Mouse (Mus musculus): ENCODE data around the gene Ogdh.
A peak's percentile ranks its signal among the peaks of the same experiment; 100 is the strongest.
"Not testable (repeated sequence)": the region's sequence is repeated elsewhere in the genome, so short reads cannot be mapped to it uniquely, and the experiment has no call there.

Ogdh gene

DNA sequence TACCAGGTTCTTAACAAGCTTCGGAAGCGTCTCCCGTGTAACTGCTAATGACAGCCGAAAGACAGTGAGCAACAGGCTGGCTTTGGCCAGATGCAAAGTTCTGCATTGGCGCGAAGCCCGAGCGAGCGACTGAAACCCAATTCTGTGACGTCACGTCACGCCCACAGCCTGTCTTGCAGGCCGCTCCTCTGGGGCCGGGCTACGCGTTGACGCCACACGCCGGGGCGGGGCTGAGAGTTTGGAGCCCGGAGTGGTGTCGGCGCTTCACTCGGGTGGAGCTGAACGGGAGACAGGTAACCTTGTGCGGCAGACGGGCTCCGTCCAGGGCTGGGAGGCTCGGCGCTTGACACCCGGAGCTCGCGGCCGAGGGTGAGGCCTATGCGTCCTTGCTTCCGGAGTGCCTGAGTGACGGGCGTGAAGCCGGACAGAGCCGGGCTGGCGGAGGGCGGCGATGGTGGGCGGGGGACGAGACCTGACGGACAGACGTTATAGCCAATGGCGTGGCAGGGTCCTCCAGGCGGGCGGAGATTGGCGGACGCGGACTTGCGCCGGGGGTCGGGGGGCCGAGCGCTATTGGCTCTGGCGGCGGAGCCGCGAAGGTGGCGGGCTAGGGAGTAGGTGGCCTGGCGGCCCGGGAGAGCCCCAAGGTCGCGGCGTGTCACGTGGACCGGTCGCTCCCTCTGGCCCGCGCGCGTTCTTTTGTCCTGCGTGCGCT, at the start of gene Ogdh:
Gene Ogdh, plus strand, starts transcription at position 233 of the 715 bp plus-strand sequence.
- DNase-seq (ENCODE audit: extremely low read depth, insufficient read length, low spot score) = peak; percentile 98

DNA sequence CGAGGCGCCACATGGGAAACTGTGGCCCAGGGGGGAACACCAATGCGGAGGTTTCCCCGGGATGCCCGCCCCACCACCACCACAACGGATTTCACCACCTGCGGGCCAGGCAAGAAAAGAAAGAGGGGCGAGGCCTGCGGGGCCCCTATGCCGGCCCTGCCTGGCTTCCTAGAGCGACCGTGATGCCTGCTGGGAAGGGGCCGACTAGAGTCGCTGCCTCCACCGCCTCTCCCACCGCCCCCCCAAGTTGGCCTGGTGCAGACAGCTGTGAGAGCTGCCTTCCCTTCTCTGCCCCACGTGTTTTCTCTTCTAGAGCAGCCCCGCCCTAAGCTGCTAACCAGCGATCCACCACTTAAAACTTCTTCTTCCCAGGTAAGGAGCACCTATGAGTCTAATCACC, 46.7 kb upstream of the Ogdh start:
- DNase-seq (ENCODE audit: extremely low read depth, insufficient read length, low spot score) = no peak

DNA sequence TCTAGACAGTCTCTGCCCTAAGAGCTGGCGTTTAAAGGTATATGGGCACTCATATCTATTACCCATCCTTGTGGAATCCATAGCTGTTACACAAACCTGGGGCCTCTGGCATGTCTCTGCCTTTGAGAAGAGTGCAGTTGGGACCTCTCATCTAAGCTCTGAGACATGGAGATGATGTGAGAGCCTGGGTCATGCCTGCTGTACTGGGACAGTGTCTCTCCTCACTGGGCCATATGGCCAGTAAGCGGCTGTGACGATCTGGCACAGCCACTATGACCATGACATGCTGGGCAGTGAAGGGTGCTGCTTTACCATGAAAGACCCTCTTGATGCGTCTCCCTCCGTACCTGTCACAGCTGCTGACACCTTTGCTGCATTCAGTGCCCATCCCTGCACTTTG, 39.2 kb upstream of the Ogdh start:
- no peak for DNase-seq (ENCODE audit: extremely low read depth, insufficient read length, low spot score)

DNA sequence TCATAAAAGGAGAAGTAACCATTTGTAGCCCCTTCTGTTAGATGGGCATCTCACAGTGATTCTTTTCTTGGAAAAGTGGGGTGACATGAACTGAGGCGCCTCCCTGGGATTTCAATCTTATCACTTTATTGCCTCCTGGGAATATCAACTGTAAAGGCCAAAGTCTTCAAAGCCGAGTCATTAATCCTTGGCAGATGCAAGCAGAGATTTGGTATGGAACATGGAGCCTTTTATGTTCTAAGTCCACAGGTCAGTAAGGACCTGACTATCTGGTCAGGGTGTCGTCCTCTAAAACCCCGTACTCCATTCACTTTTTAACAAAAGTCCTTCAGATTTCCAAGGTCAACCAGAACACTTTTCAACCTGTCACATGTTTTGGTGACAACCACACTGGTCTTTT, 38.6 kb upstream of the Ogdh start:
- DNase-seq (ENCODE audit: extremely low read depth, insufficient read length, low spot score) = no peak

DNA sequence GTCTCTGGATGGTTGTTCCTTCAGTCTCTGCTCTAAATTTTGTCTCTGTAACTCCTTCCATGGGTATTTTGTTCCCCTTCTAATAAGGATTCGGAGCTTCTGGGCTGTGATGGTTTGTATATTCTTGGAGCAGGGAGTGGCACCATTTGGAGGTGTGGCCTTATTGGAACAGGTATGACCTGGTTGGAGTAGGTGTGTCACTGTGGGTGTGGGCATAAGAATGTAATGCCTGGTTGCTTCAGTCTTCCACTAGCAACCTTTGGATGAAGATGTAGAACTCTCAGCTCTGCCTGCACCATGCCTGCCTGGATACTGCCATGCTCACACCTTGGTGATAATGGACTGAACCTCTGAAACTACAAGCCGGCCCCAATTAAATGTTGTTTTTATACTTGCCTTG, 36.8 kb upstream of the Ogdh start:
- not testable (repeated sequence) for DNase-seq (ENCODE audit: extremely low read depth, insufficient read length, low spot score)

DNA sequence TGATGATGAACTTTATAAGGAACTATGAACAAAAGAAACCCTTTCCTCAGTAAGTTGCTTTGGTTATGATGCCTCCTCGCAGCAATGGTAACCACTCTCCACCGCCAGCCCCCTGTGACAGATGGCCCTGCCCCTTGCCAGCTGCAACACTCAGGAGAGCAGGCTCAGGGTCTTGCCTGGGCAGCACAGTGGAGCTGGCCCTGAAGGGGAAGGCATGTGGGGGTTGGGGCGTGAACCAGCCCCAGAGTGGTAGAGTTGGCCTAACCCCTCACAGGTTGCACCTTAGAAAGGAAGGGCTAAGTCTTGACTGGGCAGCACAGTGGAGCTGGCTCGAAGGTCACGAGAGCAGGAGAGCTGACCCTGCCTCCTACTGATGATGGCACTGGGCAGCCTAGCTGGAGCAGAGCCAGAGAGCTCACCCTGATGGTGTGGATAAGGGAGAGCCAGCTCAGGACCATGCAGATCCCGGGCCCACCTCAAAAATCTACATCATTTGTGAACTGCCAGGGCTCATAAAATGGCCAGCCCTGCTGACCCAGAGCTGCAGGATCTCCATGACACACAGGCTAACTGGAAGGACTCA, 34.9 kb upstream of the Ogdh start:
- DNase-seq (ENCODE audit: extremely low read depth, insufficient read length, low spot score) = no peak

DNA sequence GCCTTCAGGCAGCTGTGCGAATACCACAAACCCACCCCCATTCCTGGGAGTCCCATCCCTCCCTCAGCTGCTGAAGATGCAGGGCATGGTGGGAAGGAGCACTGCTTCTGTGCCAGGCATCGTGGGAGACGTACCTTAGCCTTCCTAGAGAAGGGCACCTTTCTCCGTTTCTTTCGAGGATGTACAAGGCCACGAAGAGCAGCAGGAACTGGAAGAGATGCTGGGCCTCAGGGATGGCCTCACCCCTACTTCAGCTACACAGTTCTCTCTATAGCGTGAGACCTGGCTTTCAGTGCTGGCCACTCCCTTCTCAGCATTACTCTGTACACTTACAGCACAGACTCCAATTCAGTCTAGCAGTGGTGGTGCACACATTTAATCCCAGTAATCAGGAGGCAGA, 32.0 kb upstream of the Ogdh start:
- DNase-seq (ENCODE audit: extremely low read depth, insufficient read length, low spot score) = no peak

DNA sequence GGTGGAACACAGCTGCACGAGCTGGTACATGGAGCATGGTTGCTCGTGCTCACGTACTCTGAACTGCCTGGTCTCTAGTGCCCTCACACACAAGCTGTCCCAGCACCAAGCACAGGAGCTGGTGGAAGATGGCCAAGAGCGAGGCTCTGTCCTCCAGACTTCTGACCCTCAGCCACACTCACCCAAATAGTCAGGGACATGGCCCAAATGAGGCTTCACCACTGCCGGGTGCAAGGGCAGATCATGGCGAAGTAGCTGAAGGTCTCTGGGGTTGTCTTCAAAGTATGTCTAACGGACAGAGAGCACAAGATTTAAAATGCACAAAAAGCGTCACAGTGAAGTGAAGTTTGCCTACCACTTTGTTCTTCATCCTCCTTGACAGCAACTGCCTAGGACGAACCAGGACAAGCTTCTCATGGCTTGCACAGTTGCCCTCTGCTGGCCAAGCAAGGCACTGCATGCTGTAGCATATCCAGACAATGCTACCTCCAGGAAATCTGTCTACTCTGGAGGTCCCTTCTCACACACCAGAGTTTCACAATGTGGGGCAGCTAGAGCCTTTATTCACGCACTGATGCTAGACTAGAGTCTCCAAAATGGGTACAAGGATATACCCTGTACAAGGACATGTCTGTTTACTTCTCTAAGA, 29.9 kb upstream of the Ogdh start:
- no peak for DNase-seq (ENCODE audit: extremely low read depth, insufficient read length, low spot score)

DNA sequence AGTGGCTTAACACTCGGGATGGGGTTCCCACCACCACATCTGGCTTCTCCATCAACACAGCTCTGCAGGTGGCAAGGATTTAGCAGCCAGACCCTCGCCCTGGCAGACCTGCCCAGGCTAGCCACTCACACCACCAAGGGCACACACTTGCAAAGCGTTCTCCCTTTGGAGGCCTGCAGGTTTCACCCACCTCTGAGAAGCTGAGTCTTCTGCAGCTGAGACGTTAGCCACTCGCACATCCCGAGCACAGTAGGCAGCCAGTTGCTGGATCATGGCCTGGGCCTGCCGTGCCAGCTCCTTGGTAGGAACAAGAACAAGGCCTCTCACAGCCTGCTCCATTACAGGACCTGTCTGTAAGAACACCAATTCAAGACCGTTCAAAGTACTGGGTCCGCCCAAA, 24.8 kb upstream of the Ogdh start:
- DNase-seq (ENCODE audit: extremely low read depth, insufficient read length, low spot score) = no peak

DNA sequence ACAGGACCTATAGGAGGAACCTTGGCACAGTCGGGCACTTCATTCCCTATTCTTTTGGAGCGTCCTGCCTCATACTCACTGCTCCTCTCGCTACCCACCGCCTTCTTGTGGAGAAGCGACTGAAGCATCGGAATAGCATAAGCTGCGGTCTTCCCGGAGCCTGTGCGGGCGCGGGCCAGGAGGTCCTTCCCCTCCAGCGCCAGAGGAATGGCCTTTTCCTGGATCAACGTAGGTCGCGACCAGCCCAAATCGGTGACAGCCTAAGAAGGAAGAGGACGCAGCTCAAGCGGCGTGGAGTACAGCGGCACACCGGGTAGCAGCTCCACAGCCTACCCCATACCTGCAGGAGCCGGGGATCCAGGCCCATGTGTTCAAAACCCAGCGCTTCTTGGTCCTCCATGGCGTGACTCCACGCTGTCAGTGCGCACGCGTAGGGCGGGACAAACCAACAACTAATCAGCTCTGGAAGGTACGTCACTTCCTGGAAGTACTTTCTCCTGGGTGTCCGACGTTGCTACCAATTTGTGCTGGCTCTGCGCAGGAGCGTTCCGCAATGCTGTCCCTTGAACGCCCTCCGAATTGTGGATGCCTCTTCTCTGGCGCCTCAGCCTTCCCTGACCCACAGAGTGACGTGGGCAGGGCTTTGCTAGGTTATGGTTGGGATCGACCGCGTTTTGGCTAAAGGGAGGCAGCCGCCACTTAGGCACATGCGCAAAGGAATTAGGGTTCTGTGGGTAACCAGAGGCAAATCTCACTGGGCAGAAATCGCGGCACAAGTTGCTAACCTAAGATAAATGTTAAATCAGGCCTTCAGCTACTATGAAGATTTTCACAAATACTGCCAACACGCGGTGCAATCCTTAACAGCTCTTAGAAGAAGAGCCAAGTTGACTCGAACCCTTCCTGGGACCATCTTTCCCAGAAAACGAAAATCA, 23.8 kb upstream of the Ogdh start, which contains the start of gene Ddx56:
Gene Ddx56, minus strand, starts transcription at position 453 of the 935 bp plus-strand sequence.
- peak; percentile 89 for DNase-seq (ENCODE audit: extremely low read depth, insufficient read length, low spot score)

DNA sequence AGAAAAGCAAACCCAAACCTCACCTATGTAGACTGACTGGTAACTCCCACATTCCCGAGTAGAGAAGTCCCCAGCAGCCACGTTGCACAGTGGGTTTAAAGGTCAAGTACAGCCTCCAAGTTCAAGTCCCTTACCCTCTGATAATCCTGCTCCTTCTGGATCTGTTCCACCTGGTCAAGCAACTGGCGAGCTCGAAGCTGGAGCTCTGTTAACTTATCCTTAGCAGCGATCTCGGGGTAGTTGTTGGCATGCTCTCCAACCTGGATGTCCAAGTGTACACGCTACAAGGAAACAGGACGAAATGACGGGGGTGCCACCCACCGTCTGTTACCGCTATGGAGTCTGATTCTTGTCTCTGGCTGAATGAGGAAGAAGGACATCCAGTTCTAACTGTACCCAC, 17.8 kb upstream of the Ogdh start:
- DNase-seq (ENCODE audit: extremely low read depth, insufficient read length, low spot score) = no peak

DNA sequence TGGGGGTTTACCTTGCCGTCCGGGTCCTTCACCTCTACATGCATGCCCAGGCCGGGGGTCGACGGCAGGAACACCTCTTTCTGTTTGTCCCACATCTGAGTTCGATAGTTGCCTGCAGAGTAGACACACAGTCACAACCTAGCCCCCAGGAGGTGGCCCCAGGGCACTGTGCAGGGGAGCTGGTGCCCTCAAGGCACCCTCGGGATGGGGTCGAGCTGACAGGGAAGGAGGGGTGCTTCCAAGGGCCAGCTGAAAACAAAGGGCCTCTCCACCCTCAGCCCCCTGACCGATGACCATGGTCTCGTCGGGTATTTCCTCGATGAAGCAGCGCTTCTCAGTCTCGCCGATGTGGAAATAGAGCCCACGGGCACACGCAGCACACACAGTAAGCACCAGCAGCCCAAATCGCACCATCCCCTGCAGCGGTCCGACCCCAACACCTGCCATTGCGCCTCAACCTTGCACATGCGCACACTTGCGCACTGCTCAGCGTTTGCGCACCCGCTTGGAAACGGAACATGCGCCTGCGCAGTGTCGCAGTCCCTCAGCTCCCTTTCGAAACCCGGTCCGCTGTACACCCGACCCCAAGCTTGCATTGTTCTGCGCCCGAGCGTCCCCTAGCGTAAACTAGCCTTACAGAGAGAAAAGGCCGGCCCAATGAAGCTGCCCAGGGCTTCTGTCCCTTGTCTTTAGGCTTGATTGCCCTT, 16.9 kb upstream of the Ogdh start, which contains the start of gene Tmed4:
Gene Tmed4, minus strand, starts transcription at position 484 of the 707 bp plus-strand sequence.
- peak; percentile 92 for DNase-seq (ENCODE audit: extremely low read depth, insufficient read length, low spot score)

DNA sequence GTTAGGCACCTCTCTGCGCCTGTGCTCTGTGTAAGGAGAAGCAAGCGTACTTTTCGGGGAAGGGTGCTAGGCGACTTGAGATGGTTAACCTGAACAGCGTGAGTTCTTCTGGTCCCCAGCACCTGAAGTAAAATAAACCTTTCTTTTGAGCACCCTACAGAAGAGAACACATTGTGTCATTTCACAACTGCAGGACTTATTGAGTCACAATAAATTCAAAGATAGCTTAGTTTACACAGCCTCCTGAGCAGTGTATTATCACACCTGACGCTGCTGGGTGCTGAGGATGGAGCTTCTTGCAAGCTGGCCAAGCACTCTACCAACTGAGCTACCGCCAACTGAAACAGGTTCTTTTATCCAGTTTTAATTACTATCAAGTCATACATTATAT, 16.3 kb upstream of the Ogdh start:
- no peak for DNase-seq (ENCODE audit: extremely low read depth, insufficient read length, low spot score)

DNA sequence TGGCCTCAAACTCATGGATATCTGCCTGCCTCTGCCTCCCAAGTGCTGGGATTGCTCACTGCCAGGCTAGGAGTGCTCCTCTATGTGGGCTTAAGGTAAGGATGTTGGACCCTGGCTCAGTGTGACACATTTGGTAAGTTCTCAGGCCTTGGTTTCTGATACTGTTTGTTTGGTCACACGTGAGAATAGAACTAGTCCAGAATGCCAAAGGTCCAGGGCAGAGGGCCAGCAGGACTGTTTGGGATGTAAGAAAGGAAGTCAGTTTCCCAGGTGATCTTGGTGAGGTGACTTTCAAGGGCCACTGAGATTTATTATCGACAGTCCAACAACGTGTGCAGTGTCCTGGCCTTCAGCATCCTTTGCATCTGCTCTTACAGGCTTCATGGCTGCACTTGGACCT, 15.0 kb upstream of the Ogdh start:
- DNase-seq (ENCODE audit: extremely low read depth, insufficient read length, low spot score) = no peak

DNA sequence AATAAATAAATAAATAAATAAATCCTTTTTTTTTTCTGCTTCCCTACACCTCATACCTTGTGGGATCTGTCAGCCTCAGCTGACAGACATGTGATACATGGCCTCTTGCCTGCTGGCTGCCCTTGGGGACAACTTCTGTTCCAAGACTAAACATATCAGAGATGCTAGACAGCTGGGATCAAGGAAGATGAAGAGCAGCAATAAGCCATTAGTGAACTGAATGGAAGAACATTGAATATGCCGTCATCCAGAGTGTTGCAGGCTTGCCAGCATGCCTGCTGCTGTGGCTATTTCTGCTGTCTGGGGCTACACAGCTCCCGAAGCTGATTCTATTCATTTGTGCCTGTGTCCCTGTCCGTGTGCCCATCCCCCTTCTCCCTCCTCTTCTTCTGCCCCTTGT, 8.5 kb upstream of the Ogdh start:
- DNase-seq (ENCODE audit: extremely low read depth, insufficient read length, low spot score) = no peak

DNA sequence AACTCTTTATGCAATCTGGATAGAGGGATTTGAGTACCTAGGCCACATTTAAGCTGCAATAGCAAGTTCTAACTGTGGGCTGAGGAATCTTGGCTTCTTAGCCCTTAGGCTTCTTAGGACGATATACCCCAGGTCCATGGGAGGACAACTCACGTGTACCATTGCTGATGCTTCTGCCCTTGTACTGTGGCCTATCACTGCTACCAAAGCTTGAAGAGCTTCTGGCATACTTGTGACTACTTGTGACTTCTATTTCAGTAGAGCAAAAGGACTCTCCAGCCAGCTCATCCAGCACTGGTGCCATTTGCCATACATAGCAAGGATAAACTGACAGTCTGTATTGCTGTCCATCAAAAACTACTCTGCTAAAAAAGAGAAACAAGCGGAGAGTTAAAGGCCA, 1.3 kb upstream of the Ogdh start:
- no peak for DNase-seq (ENCODE audit: extremely low read depth, insufficient read length, low spot score)

DNA sequence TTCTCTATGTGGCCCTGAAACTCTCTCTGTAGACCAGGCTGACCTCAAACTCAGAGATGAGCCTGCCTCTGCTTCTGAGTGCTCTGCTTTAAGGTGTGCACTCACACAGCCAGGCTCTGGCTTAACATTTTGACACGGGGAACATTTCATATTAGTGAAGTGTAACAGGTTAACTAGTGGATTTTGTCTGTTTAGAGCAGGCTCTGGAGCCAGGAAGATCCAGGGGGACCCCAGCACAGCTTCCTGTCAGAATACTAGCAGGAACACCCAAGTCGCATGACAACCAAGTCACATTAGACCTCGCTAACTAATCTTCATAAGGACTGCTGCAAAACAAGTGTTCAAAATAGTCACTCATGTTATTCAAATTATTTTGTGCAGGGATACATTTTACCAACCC, 550 bp upstream of the Ogdh start:
- no peak for DNase-seq (ENCODE audit: extremely low read depth, insufficient read length, low spot score)

DNA sequence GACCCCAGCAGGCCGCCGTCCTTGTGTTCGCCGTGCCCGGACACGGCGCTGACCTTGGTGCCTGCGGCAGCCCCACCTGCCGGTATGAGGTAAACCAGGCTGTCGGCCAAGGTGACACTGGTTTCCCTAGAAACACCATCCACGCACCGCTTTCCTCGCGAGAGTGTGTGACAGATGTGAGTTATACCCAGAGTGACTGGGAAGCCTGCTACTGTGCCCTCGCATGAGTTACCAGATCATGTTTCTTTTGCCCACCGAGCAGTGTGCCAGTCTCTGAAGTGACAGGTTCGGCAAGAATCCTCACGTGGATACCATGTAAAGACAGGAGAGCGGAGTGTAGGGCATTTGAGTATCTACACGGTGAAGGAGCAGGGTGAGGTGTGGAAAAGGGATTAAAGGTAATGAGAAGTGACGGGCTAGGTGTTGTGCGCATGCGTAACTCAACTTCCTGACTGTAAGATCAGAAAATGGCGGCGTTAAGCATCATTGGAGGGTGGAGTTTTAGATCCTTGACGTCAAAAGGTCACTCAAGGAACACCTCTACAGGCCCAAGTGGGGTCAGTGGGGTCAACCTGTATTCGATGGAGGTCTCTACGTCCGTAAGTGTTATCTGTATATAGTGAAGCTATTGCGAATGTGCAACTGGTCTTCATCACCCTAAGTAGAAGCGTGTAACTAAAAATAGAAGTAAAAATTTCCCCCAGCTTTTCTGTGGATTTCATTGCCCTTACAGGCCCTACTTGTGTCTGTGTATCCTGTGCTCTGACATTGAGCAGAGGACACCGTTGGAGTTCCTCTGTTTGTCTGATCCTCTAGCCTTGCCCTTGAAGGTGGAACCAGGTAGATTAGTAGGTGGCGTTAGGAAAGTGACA, 919 bp downstream of the Ogdh start:
- DNase-seq (ENCODE audit: extremely low read depth, insufficient read length, low spot score) = no peak

DNA sequence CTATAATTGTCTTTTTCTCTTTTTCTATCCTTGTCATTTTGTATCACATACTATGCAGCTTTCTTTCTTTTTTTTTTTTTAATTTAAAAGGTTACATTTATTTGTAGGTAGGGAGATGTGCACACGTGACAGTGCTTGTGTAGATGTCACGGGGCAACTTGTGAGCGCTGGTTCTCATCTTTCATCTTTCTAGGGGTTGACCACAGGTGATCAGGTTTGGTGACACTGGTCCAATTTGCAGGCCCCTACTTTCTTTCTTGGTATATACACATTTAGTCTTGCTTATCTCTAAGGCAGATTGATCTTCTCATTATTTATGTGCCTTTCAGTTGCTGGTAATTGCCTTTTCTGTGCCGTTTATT, 1.5 kb downstream of the Ogdh start:
- DNase-seq (ENCODE audit: extremely low read depth, insufficient read length, low spot score) = no peak

DNA sequence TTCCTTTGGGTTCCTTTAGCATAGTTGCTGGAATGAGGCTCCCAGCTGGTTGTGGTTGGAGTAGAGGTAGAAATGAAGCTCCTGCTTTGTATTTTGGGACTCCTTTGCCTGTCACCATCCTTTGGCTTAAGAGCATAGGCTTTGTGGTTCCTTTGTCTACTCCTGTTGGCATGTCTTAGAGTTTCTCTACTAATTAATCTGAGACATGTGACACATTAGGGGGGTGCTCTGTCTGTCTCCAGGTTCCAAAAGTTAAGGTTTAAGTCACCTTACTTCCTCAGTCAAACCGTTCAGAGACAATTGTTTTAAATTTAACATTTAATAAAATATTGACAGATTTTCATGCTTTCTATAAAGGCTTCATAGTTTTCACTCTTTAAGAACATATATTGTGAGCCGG, 2.2 kb downstream of the Ogdh start:
- DNase-seq (ENCODE audit: extremely low read depth, insufficient read length, low spot score) = no peak
